Mouse (Mus musculus): ENCODE measurements around the gene Pkd1.

The Pkd1 gene

DNA sequence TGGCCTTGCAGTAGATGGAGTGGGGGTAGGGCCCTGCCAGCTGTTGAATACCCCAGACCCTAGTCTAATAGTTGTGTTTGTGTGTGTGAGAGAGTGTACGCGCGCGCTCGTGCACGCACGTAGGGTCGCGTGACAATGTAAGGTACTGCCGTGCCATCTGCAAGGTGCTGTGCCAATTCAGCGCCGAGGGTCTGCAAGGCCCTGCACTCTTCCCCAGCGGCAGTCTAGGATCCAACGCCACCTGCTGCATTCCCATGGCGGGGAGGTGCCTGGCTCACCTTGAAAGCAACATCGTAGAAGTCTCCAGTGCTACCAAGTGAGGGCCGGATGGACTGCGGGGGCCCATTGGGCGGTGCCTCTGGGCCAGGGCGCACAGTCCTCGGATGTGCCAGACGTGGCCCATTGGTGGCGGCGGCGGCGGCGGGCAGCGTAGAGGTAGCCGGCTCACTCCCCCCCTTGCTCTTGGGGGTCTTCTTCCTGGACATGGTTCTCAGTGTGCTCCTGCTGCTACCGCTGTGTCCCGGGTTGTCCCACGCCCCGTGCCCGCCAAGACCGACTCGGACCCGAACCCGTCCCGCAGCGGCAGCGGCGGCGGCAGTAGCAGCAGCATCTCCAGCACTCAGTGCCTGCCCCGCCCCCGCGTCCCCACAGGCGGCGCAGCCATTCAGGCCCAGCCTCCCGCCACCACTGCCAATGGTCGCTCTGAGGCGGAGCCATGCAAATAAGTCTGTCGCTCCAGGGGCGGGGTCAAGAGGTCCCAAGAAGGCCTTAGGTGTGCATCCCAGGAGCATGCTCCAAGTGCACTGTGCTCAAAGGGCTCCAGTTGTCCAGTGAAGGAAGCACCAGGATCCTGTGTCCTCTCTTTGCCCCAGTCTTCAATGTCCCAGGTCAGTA, 16.3 kb upstream of the Pkd1 start:
- DNase-seq = peak; percentile 87

DNA sequence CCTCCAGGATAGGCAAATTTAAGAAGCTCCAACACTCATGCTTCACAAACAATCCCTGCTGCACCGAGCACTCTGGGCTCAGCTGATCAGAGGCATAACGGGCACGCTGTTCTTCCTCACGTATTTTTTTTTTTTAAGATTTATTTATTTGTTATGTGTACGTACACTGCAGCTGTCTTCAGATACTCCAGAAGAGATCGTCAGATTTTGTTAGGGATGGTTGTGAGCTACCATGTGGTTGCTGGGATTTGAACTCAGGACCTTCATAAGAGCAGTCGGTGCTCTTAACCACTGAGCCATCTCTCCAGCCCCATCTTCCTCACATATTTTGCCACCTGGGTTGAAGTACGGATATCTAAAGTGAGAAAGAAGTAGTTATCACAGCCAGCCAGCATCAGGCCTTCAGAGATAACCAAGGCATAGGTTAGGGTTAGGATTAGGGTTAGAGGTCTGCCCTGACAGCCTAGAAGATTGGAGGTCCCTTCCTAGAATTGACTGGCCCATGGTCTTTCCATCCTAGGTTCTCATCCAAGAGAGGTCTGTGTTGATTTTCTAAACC, 15.4 kb upstream of the Pkd1 start, which contains the start of gene Rab26:
TSS of gene Rab26 (minus strand) at position 51 of the 559 bp plus-strand sequence.
- no peak for DNase-seq

GRCm38 (mm10) chr17:24535300-24535699, 14.3 kb upstream of the Pkd1 start:
- DNase-seq = no peak

DNA sequence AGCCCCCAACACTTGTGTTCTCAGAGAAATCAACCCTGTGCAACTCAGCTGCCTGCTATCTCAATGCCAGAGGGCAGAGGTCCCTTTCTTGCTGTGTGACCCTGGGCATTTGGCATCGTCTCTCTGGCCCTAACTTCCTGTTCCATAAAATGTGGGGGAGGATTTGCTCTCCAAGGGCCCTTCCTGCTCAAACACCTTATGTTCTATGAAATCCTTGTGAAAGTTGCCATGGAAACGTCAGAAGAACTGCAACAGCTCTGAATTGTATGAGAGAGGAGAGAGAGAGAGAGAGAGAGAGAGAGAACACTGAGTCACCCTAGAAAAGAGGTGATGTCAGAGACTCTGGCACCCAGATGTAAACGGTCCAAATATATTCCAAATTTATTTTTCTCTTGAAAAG, 12.1 kb upstream of the Pkd1 start:
- DNase-seq = no peak

GRCm38 (mm10) chr17:24538950-24539349, 10.7 kb upstream of the Pkd1 start:
- DNase-seq = peak; percentile 73

- DNase-seq = peak; percentile 47
Measured at GRCm38 (mm10) chr17:24540375-24540774, 9.3 kb upstream of the Pkd1 start.

DNA sequence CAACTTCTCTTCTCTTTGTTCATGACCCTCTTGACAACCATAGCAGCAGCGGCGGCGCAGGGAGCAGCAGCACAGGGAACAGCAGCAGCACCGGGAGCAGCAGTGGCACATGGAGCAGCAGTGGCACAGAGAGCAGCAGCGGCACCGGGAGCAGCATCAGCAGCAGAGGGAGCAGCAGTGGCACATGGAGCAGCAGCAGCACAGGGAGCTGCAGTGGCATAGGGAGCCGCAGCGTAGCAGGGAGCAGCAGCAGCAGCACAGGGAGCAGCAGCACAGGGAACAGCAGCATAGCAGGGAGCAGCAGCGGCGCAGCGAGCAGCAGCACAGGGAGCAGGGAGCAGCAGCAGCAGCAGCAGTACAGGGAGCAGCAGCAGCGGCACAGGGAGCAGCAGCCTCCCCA, 5.0 kb upstream of the Pkd1 start:
- no peak for DNase-seq

- DNase-seq = no peak
Measured at GRCm38 (mm10) chr17:24545247-24545646, 4.4 kb upstream of the Pkd1 start.

DNA sequence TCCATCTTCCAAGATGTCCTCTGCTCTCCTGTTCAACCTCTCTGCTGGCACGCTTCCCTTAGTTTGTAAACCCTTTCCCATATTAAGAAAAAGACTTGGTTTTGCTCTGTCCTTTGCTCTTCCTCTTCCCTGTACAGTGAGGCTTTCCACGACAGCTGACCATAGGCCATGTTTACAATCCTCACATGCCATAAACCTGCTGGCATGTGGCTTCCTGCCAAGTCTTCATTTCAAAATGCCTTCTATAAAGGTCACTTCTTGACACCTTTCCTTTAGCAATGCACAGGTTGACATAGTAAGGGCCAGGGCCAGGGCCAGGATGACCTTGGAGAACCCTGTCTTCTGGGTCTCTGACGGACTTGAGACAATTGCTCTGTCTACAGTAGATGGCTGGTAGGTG, 3.4 kb upstream of the Pkd1 start:
- DNase-seq = peak; percentile 11

DNA sequence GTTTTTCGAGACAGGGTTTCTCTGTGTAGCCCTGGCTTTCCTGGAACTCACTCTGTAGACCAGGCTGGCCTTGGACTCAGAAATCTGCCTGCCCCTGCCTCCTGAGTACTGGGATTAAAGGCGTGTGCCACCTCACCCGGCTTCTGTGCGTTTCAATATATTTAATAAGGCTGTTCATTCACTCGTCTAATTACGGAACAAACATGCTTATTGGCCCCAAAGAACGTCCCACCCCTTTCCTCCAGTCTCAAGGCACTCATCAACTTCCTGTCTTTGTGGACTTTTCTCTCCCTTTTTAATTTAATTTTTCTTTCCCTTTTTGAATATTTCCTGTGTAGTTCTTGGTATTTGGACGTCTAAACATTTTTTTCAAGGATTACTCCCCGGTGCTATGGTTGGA, 1.2 kb upstream of the Pkd1 start:
- DNase-seq = peak; percentile 34

GRCm38 (mm10) chr17:24548921-24549617, 565 bp upstream of the Pkd1 start:
- peak; percentile 76 for DNase-seq

DNA sequence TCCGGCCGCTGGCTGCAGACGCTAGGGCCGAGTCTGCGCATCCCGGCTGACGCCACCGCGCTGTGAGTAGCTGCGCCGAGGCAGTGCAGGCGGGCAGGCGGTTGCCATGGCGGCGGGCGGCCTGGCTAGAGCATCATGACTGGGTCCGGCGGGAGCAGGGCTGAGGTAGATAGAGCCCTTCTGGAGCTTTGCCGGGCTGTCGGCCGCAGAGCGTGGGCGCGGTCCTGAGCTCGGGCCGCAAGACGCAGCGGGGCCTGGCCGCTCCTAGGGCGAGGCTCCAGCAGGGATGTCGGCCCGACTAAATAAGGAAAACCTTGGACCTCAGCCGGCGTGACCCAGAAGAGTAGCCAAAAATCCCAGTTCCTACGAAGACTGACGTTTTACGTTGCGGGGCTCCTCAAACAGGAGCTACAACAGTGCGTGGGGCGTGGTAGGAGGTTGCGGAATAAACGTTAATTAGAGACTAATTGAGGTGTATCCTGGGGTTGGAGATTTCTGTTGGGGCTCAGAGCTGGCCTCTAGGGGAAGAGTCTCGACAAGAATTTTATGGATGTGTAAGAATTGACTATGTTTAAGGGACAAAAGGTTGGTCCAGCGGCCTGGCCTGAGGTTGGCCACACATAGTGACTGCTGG, 899 bp downstream of the Pkd1 start:
- peak; percentile 79 for DNase-seq

DNA sequence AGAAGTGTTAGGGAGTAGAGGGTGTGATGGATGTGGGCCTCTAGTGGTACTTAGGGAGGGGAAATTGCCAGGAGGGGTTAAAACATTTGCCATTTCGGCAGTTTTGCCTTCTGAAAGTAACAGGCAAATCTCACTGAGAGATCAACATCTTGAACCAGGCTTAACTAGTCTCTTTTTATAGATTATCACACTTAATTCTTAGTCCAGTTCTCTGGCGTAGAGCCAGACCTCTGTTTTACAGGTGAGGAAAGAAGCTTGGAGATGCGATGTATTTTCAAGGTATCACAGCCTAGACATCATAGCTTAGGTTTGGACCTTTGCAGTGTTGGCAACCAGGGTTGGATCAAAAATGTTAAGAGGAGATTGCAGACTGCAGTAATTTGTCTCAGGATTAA, 1.4 kb downstream of the Pkd1 start:
- no peak for DNase-seq

- DNase-seq = no peak
Measured at GRCm38 (mm10) chr17:24557091-24557490, 7.5 kb downstream of the Pkd1 start.

DNA sequence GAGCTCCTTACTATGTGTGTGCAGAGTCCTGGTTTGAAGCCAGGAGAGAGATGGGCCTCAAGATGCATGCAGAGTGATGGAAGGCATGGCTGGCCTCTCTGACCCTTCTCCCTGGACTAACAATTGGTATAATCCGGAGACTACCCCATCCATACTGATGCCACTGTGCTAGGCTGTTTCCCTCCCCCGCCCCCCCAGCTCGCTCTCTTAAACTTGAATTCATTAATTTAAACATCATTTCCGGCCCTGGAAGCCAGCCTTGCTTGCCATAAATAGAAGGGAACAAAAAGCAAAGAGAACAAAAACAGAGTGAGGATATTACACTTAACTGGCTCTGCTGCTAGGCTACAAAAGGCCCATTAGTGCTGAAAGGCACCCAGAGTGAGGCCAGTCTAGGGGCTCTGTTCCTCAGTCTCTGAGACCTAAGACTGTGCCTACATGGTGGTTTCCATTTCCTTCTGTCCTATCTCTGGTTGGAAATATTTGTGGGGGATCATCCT, 9.0 kb downstream of the Pkd1 start:
- DNase-seq = peak; percentile 14

GRCm38 (mm10) chr17:24559146-24559545, 9.5 kb downstream of the Pkd1 start:
- no peak for DNase-seq

DNA sequence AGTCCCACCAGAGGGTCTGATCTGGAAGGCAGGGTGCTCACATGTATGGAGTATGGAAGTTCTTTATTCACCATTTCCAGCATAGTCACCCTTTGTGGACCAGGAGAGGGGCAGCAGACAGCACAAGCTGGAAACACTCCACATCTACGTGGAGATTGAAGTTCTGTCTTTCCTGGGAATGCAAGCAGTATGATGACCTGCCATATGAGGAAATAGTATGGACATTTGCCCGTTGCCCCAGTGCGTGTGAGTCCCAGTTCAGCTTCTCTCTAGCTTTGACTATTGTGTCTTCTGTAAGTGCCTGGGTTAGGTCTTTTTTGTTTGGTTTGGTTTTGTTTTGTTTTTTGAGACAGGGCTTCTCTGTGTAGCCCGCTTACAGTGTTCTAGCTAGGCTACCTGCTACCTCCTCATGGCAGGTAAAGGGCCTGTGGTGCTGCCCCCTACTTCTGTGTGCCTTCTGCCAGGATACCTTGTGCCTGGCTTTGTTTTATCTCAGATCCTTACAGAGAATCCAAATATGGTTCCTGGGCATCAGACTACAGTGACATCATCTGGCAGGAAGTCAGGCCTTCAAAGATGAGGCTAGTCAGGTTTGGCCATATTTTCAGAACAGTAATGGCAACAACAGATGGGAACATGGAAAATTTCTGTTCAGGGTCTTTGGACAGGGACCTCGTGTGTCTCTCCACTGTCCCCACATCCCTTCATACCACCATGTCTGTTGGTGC, 10.8 kb downstream of the Pkd1 start:
- DNase-seq = no peak

DNA sequence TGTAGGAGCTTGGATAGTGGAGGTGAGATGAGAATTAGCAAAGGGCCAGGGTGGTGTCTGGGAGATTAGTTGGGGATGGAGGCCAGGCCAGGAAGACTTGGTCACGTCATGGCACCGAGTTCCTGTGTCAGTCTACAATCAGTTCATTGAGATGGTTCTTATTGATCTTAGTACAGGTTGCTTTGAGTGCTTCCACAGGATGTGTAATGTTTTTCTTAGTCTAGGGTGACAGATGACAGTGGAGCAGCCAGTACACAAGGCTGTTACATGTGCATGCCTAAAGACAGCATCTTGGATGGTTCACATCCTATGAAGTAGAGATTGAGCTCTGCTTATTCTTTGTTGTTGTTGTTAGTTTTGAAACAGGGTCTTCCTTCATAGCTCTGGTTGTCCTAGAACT, 12.0 kb downstream of the Pkd1 start:
- no peak for DNase-seq

GRCm38 (mm10) chr17:24563638-24564037, 14.0 kb downstream of the Pkd1 start:
- DNase-seq = no peak

DNA sequence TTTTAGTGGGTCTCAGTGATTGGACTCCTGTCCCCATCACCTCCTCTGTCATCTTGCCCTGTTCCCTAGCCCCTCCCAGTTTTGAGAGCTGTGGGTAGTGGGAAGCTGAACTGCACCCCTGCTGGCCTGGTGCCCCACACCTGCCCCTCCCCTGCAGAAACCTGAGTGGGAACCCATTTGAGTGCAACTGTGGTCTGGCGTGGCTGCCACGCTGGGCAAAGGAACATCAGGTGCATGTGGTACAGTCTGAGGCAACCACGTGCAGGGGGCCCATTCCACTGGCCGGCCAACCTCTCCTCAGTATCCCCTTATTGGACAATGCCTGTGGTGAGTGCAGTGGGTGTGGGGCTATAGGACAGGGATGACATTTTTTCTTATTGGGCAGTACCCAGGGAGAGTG, 14.8 kb downstream of the Pkd1 start:
- DNase-seq = no peak

DNA sequence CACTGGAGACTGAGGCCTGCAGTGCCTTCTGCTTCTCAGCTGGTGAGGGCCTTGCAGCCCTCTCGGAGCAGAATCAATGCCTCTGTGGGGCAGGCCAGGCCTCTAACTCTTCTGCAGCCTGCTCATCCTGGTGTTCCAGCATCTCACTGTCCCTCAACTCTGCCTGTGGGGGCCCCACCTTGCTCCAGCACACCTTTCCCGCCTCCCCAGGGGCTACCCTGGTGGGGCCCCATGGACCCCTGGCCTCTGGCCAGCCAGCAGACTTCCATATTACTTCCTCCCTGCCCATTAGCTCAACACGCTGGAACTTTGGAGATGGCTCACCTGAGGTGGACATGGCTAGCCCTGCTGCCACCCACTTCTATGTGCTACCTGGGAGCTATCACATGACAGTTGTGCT, 15.5 kb downstream of the Pkd1 start:
- DNase-seq = no peak

DNA sequence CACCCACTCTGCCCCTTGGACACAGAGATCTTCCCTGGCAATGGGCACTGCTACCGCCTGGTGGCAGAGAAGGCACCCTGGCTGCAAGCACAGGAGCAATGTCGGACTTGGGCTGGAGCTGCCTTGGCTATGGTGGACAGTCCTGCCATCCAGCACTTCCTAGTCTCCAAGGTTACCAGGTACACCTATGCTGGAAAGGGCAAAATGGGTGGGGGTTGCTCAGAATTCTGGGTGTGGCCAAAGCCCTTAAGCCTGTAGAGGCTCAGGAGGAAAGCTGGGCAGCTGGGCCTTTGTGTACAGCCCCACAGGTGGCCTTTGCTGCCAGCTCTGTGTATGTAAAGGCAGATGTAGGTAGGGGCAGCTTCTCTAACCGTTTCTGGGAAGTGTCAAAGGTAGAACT, 16.2 kb downstream of the Pkd1 start:
- no peak for DNase-seq
